Mouse (Mus musculus) spleen, adult 2 months (tissue): Measurements from ENCODE around the gene Rpusd3. TPM values are rescaled to one million over a fixed set of nuclear protein-coding genes. Genes with fewer than 3 reads are reported as not detected.

Source experiments
- DNase-seq, 2 experiments: peaks; one replicate each; pipeline versions ENCODE4 v3.0.0 to v3.0.0-alpha.2; 2012 to 2021; ENCODE audit warnings: low spot score in 2 of 2, low read depth in 1 of 2
- H3K27ac ChIP-seq: fragments of 200-500 bp; 2 replicates; pipeline ENCODE4 v1.5.1; 2012; ENCODE audit warnings: low read length, inconsistent platforms; ENCODE audit not compliant: insufficient read depth
- H3K27me3 ChIP-seq: fragments of 200-500 bp; 2 replicates; pipeline ENCODE4 v1.6.1; 2012; ENCODE audit warnings: mild to moderate bottlenecking, moderate library complexity, low read length, inconsistent platforms; ENCODE audit not compliant: control insufficient read depth, insufficient read depth
- H3K36me3 ChIP-seq: fragments of 200-500 bp; 2 replicates; pipeline ENCODE4 v1.6.1; 2012; ENCODE audit warnings: mild to moderate bottlenecking, low read length, inconsistent platforms; ENCODE audit not compliant: control insufficient read depth, insufficient read depth
- H3K4me1 ChIP-seq: fragments of 200-500 bp; 2 replicates; pipeline ENCODE4 v1.6.1; 2011; ENCODE audit warnings: inconsistent platforms; ENCODE audit not compliant: control insufficient read depth, insufficient read depth, insufficient read length
- H3K4me3 ChIP-seq: fragments of 200-500 bp; 2 replicates; pipeline ENCODE4 v1.5.1; 2011; ENCODE audit warnings: mild to moderate bottlenecking, inconsistent platforms; ENCODE audit not compliant: insufficient read depth, insufficient read length; ENCODE audit errors: extremely low read depth
- CTCF ChIP-seq: fragments of 200-500 bp; IDR thresholded peaks from 2 replicates; pipeline ENCODE4 v1.5.1; 2011; ENCODE audit warnings: mild to moderate bottlenecking, inconsistent platforms; ENCODE audit not compliant: insufficient read depth, insufficient read length, insufficient replicate concordance; ENCODE audit errors: extremely low read depth
- POLR2A ChIP-seq: fragments of 200-500 bp; IDR thresholded peaks from 2 replicates; pipeline ENCODE4 v1.6.1; 2011; ENCODE audit warnings: low read depth, low read length, inconsistent platforms
- WGBS: fragments of 180-500 bp; shearing (Covaris S2); methylation state at CpG from one replicate; pipeline ENCODE4 v1.1.7; 2018; 5-methylcytosine and 5-hydroxymethylcytosine counted together
- polyA plus RNA-seq: library from polyadenylated mRNA; depleted of rRNA; stranded (reverse); fragments of >200 nt; gene quantifications from 2 replicates; pipeline ENCODE4 v1.2.3, GENCODE M21; 2012

The Rpusd3 gene
- polyA plus RNA-seq, 1 experiment = 29.2 TPM

- Histone ChIP-seq H3K27me3 (no peaks in the 10 kb centered on the region), H3K27ac (no peak overlapping the region), H3K4me1 (no peaks in the 10 kb centered on the region), H3K4me3 (no peak overlapping the region), H3K36me3 (peaks cover 18% of the 10 kb centered on the region)
- no peak for DNase-seq
- TF ChIP-seq POLR2A = no peak
- no peak for TF ChIP-seq CTCF
- 89% methylated on average over 12 of the region's 12 CpGs for WGBS
Observed at GRCm38 (mm10) chr6:113404649-113405448, 14.3 kb downstream of the Rpusd3 start.

GRCm38 (mm10) chr6:113402094-113402493 is 17.0 kb downstream of the Rpusd3 start:
- Histone ChIP-seq H3K36me3 (peaks cover 18% of the 10 kb centered on the region), H3K27ac (no peak overlapping the region), H3K4me3 (no peak overlapping the region), H3K27me3 (no peaks in the 10 kb centered on the region), H3K4me1 (no peaks in the 10 kb centered on the region)
- WGBS = 94% methylated on average over 13 of the region's 13 CpGs
- TF ChIP-seq POLR2A = no peak
- no peak for TF ChIP-seq CTCF
- DNase-seq = no peak

GRCm38 (mm10) chr6:113396270-113397030 is 22.7 kb downstream of the Rpusd3 start:
- peaks cover 20% of the 10 kb centered on the region for H3K36me3 ChIP-seq

GRCm38 (mm10) chr6:113395501-113395900 is 23.6 kb downstream of the Rpusd3 start:
- DNase-seq = no peak
- Histone ChIP-seq H3K27ac (no peak overlapping the region), H3K4me3 (no peak overlapping the region), H3K4me1 (peaks cover 7% of the 10 kb centered on the region), H3K36me3 (peaks cover 16% of the 10 kb centered on the region), H3K27me3 (no peaks in the 10 kb centered on the region)
- TF ChIP-seq CTCF = no peak
- TF ChIP-seq POLR2A = no peak
- WGBS = 91% methylated on average over 6 of the region's 6 CpGs

More at GRCm38 (mm10) chr6:113396270-113397030, 22.7 kb downstream of the Rpusd3 start:
- Histone ChIP-seq H3K27ac (no peak overlapping the region), H3K27me3 (no peaks in the 10 kb centered on the region), H3K4me3 (no peak overlapping the region), H3K4me1 (peaks cover 7% of the 10 kb centered on the region)
- no peak for DNase-seq
- WGBS = 91% methylated on average over 10 of the region's 10 CpGs
- TF ChIP-seq CTCF (no peak), POLR2A (no peak)

- Histone ChIP-seq H3K36me3 (peaks cover 20% of the 10 kb centered on the region), H3K4me3 (no peak overlapping the region), H3K27ac (no peak overlapping the region), H3K27me3 (no peaks in the 10 kb centered on the region), H3K4me1 (peaks cover 7% of the 10 kb centered on the region)
- DNase-seq = no peak
- TF ChIP-seq POLR2A (no peak), CTCF (no peak)
- 95% methylated on average over 11 of the region's 11 CpGs for WGBS
Observed at GRCm38 (mm10) chr6:113394811-113395210, 24.3 kb downstream of the Rpusd3 start.

- 83% methylated on average over 6 of the region's 6 CpGs for WGBS
Observed at GRCm38 (mm10) chr6:113393951-113394350, 25.2 kb downstream of the Rpusd3 start.

More at GRCm38 (mm10) chr6:113393951-113394350, 25.2 kb downstream of the Rpusd3 start:
- Histone ChIP-seq H3K27me3 (no peaks in the 10 kb centered on the region), H3K27ac (no peak overlapping the region), H3K4me3 (no peak overlapping the region), H3K4me1 (peaks cover 7% of the 10 kb centered on the region), H3K36me3 (peaks cover 27% of the 10 kb centered on the region)
- TF ChIP-seq POLR2A = no peak
- TF ChIP-seq CTCF = no peak
- DNase-seq = no peak
